Mouse (Mus musculus) ES-CJ7 (cell line): Measurements from ENCODE around the gene Zfp977.
A peak's percentile ranks its signal among the peaks of the same experiment; 100 is the strongest.

Source experiments
- DNase-seq: peaks from one replicate; pipeline ENCODE4 v3.0.0; 2011; ENCODE audit warnings: low read depth, low spot score

The Zfp977 gene

DNA sequence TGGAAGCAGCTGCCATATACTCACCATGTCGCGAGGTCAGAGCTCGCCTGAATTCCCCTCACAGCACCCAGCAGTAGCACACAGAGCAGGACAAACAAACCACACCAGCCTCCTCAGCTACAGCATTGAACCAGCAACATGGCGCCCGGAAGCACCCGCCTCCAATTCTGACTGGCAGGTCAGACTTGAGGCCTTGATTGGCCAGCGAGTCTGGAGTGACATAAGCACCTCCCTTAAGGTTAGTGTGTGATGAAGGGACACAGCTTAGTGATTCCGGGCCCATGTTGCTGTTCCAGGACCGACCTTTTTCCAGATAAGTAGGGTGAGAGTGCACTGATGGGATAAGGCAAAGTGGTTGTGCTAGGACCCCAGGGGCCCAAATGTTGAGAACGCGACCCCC, at the start of gene Zfp977:
Gene Zfp977 (minus strand): TSS at position 135 of the 400 bp plus-strand sequence.
- DNase-seq: peak; percentile 86

DNA sequence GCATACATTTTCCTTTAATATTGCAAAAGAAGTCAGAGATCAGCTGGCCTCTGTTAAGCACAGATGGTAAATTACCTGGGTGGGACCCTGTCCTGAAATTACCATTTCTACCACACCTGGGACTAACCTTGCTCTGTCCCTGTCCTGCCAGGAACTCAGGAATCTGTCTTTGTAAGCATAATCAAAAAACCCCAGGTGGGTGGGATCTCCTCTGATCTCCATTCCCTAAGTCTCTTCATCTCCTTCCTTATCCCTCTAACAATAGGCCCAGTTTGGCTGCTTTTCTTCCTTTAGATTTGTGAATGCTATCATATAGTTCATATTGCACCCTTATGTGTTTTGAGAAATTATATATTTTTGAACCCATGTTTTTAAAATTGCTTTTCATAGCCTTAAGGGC, 38.7 kb upstream of the Zfp977 start:
- peak; percentile 52 for DNase-seq

DNA sequence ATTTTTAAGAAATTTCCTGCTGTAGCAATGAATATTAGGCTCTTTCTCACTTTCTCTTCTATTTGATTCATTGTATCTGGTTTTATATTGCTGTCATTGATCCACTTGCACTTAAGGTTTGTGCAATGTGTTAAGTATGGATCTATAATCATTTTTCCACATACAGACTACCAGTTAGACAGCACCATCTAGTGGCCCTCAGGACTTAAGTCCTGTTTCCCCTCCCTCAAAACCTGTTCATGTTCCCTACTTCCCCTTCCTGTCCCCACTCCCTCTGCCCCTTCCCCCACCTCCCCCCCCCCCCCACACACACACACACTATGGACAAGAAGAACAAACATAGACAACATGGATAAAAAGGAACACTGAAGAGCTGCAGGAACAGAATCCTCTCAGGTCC, 3.3 kb upstream of the Zfp977 start:
- DNase-seq: peak; percentile 51

DNA sequence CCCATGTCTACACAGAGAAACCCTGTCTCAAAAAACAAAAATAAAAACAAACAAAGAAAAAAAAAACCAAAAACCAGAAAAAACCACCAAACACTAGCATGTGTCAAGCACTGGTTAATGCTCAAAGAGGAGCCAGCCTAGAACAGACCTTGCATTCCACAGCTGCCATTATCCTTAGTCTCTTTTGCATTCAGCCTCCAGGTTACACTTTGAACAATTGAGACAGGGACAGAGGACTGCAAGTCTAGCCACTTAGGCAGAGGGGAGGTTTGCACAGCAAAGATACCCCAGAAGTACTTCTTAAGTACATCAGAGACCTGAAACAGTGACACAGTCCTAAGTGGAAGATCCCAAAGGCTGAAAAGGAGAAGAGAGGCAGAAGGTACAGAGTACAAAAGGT, 1.0 kb downstream of the Zfp977 start:
- peak; percentile 30 for DNase-seq

DNA sequence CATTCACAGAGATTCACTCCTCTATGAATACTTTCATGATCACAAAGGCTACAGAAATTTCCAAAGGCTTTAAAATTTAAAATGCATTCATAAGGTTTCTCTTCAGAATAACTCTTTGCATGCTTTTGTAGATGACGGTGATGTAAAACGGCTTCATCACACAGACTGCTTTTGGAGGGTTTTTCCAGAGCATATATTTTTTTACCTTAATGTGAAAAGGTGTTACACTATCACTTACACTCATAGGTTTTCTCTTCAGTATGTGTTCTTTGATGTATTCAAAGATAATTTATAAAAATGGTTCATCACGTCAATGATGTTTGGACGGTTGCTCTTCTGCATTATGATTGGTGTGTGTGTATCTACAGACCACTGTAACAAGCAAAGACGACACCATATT, 13.9 kb downstream of the Zfp977 start, which contains the start of gene Gm21028:
Gene Gm21028 (minus strand): TSS at position 101 of the 400 bp plus-strand sequence.
- DNase-seq: no peak

DNA sequence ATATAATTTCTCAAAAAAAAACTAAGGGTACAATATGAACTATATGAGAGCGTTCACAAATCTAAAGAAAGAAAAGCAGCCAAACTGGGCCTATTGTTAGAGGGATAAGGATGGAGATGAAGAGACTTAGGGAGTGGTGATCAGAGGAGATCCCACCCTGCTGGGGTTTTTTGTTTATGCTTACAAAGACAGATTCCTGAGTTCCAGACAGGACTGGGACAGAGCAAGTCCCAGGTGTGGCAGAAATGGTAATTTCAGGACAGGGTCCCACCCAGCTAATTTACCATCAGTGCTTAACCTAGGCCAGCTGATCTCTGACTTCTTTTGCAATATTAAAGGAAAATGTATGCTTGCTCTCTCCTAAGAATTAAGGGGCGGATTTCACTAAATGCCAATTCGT, 40.6 kb downstream of the Zfp977 start:
- peak; percentile 88 for DNase-seq
